Mouse (Mus musculus) MEL-GATA-1-ER (cell line): ENCODE measurements around the gene Aqp11.
A peak's percentile ranks its signal among the peaks of the same experiment; 100 is the strongest.

Source experiments
- DNase-seq: peaks from one replicate; pipeline ENCODE4 v3.0.0-alpha.2; 2012; ENCODE audit warnings: low read depth; ENCODE audit errors: extremely low read depth

Aqp11 gene

GRCm38 (mm10) chr7:97737638-97738456 is at the start of gene Aqp11:
Gene Aqp11 (minus strand): TSS chr7:97738289.
- peak; percentile 44 for DNase-seq

GRCm38 (mm10) chr7:97783523-97783922 is 45.4 kb upstream of the Aqp11 start:
- no peak for DNase-seq

DNA sequence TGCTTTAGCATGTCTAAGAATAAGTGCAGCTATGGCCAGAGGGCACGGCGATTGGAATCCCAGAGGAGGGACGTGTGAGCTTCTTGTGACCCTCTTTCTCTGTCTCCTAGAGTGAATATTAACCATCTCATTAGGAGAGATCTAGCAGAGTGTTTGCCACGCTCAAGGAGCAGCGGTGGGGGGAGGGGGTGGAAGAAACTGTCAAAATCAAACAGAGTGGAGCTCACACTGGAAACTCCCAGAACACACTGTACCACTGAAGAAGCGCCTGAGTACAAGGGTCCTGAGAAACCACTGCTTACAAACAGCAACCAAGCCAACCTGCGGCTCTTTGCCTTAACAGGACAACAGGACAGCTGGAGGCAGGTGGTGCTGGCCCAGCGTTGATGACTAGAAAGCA is 43.4 kb upstream of the Aqp11 start:
- DNase-seq: no peak

GRCm38 (mm10) chr7:97780815-97781214 is 42.7 kb upstream of the Aqp11 start:
- peak; percentile 61 for DNase-seq

DNA sequence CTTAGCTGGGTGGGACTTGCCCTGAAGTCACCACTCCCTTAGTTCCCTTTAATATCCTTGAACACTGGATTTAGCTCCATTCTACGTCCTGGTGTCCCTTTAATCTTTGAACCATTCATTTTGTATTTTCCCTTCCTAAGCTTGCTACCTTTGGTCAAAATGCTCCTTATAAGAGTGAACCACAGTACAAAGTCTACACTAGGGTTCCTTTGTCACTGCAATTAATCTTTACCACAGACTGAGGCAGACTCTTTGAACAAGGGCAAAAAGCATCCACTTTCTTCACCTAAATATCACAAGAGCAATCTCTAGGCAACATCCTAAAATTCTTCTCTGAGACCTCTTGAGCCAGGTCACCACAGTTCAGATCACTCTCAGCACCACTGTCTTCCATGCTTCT is 42.1 kb upstream of the Aqp11 start:
- DNase-seq: no peak

- no peak for DNase-seq
Measured at GRCm38 (mm10) chr7:97777191-97777590, 39.1 kb upstream of the Aqp11 start.

GRCm38 (mm10) chr7:97775923-97776322 is 37.8 kb upstream of the Aqp11 start:
- DNase-seq: no peak

- DNase-seq: no peak
Measured at GRCm38 (mm10) chr7:97775380-97775779, 37.3 kb upstream of the Aqp11 start.

DNA sequence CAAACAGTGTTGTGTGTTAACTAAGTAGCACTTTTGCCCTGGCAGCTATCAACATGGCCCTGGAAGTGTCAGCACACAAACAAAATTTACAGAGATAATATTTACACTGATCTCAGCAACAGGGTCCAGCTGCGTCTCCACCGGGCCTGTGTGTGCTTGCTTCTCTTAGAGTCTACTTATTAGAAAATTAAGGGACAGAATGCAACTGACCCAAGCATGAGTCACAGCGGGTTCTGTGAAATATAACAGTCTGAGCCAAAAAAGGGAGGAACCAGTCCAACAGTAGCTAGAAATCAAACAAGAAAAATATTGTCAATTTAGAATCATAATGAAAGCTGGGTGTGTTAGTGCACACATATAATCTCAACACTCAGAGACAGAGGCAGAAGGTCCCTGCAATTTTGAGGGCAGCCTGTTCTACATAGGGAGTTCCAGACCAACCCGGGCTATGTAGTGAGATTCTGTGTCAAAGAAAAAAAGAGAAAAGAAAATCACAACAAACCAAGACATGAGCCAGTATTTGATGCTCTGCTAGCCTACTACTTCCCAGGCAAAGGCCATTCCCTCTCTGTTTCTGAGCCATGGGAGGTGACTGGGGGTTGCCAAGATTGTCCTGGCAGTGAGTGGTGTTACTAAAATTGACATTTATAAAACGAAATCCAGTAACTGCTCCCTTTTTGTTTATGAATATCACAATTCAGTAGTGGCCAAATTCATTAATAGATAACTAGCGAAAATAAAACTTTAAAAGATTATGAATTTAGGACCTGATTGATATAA is 32.9 kb upstream of the Aqp11 start:
- no peak for DNase-seq

- DNase-seq: no peak
Measured at GRCm38 (mm10) chr7:97769020-97769419, 30.9 kb upstream of the Aqp11 start.

DNA sequence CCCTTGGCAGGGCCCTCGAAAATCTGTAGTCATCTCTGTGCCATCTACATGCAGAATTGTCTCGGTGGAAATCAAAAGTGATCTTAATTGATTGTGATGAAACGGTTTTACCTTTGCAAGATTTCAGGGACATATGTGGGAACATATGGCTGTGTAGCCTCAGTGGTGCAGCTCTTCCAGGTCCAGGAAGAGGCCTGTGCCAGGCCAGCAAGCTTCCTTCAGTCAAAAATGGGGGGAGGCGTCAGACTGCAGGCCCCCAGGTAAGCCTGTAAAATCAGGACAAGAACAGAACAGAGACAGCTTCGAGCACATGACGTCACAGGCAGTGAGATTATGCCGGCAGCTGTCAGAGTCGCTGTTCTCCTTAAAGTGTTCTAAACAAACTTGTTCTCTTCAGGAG is 29.8 kb upstream of the Aqp11 start:
- no peak for DNase-seq

- no peak for DNase-seq
Measured at GRCm38 (mm10) chr7:97766406-97767166, 28.5 kb upstream of the Aqp11 start.

DNA sequence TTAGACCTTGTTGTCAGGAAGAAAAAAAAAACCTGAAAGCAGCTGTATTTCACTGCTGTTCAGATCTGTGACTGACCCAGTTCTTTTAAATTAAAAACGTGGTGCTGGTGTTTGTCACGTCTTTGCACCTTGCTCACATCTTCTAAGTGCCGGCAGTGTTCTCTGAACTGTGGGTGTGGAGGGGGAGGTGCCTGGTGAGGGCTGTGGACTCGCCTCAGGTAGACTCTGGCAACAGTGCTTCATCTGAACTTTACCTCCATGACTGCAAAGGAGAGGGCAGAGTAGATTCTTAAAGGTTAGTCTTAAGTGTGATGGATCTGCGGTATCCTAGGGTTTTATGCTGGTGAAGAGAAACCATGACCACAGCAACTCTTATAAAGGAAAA is 27.9 kb upstream of the Aqp11 start:
- DNase-seq: no peak

- DNase-seq: peak; percentile 78
Measured at GRCm38 (mm10) chr7:97765181-97765962, 27.3 kb upstream of the Aqp11 start.

- no peak for DNase-seq
Measured at GRCm38 (mm10) chr7:97764591-97764990, 26.5 kb upstream of the Aqp11 start.

DNA sequence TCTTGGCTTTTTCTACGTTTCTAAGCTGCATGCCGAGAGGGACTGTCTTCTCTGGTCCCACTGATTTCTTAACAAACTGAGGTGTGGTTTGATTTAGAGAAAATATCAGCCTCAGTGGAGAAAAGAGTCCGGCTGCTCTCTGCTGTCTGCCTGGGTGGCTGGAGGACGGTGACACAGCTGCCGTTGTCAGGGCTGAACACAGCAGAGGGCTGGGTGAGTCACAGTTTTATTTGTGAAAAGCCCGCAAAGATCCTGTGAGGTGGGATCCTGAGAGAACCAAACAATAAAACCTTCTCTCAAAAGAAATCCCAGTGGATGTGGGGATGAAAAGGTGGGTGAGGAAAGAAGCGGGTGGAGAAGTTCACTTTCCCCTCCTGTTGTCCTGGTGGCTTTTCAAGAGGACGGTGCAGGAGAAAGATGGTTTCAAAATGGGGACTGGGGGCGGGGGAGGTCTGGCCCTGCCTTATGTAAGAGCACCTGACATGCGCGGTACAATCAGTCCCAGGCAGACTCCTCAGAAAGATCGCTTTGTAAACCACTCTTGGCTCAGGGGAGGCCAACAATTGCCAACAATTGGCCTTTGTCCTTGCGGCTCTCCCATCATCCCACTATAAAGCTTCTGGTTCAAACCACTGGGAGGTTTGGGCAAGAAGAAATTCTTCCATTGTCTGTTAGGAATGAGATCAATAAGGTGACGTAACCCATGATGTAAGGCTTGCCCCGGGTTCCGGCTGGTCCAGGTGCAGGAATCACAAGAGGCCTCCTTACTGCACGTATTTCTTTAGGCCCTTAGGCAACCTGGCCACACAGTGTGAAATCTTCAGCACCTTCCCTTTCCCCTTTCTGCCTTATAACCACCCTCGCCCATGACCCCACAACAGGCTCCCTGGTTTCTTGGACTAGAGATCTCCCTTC is 19.1 kb upstream of the Aqp11 start:
- no peak for DNase-seq

- DNase-seq: no peak
Measured at GRCm38 (mm10) chr7:97749207-97750190, 11.4 kb upstream of the Aqp11 start.

DNA sequence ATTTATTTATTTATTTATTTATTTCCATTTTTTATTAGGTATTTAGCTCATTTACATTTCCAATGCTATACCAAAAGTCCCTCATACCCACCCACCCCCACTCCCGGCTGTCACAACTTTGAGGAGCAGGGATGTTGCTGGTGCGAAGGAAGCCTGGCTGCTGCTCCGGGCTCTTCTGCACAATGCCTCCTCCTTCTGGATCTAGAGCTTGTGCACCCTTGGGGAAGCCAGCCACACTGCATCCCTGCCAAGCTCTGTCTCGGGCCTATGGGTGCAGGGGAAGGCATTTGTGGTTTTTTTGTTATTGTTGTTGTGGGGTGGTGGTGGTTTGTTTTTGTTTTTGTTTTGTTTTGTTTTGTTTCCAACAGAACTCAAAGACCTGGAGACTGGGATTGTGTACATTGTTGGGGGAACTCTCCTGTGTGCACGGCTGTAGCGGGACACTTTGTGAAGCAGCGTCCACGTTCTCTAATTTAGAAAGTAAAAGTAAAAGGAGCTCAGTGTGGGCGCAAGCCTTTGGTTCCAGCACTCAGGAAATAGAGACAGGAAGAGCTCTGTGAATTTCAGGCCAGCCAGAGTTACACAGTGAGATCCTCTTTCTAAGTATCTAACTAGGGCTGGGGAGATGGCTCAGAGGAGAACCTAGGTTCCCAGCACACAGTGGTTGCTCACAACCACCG is 10.6 kb upstream of the Aqp11 start:
- no peak for DNase-seq
